Mouse (Mus musculus) megakaryocyte, adult 5-6 weeks (primary cell): ENCODE measurements around the gene Chd2. TPM values are rescaled to one million over a fixed set of nuclear protein-coding genes. Genes with fewer than 3 reads are reported as not detected.

Experiments
- ATAC-seq: 2 replicates; pipeline ENCODE4 v1.8.0; 2016; ENCODE audit warnings: mild to moderate bottlenecking, inconsistent platforms; ENCODE audit not compliant: poor library complexity, severe bottlenecking
- total RNA-seq, 2 experiments: library from RNA; stranded (forward) in 1 of 2; stranded (reverse) in 1 of 2; fragments of 153-499, 151-499 nt in 1 of 2; fragments of 221-1000, 200-1000 nt in 1 of 2; gene quantifications; 2 replicates each; pipeline versions ENCODE4 v1.2.3 to v1.2.4; 2015 to 2017

The Chd2 gene
- total RNA-seq, 2 experiments from 2014 or later: 54.4 to 88.6 TPM

DNA sequence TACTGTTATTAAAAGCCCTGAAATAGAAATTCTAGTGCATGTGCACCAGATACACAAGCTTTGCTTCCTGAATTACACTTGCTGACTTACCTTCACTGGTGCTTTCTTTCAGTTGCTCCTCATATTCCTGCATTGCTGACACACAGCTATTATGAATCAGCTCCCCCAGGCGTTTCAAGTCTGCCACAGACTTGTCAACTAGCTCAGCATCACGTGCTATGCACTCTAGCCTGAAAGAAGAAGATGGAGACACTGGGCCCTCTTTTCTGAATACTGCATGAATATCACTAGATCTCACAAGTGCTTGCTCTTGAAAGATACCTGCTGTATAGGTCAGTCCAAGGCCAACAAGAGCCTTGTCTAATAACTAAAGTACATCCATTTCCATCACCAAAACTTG is 78.1 kb downstream of the Chd2 start:
- ATAC-seq: no peak

- ATAC-seq: no peak
Observed at GRCm38 (mm10) chr7:73454113-73454512, 87.5 kb downstream of the Chd2 start.

- ATAC-seq: peak; percentile 67
Observed at GRCm38 (mm10) chr7:73452187-73452808, 89.3 kb downstream of the Chd2 start.

GRCm38 (mm10) chr7:73451594-73451993 is 90.0 kb downstream of the Chd2 start:
- ATAC-seq: peak; percentile 73

- ATAC-seq: no peak
Observed at GRCm38 (mm10) chr7:73442246-73442645, 99.4 kb downstream of the Chd2 start.

- ATAC-seq: no peak
Observed at GRCm38 (mm10) chr7:73441802-73442201, 99.8 kb downstream of the Chd2 start.

DNA sequence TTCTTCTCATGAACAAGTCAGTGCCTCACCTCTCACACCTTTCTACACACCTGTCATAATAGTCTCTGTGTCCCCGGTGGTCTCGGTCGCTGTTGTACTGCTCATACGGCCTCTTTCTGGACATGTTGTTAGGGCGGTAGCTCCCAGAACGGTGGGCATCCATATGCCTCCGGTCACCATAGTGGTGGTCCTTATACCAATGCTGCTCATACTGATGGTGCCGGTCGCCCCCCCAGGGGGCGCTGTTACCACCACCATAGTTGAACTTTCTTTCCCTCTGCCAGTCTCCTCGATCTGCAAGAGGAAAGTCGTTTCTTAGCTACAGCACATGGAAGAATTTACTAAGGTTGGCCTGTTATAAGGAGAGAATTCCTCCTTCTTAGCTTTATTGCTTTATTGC is 105.9 kb downstream of the Chd2 start:
- no peak for ATAC-seq

- no peak for ATAC-seq
Observed at GRCm38 (mm10) chr7:73434336-73434677, 107.3 kb downstream of the Chd2 start.

- no peak for ATAC-seq
Observed at GRCm38 (mm10) chr7:73433637-73434335, 107.8 kb downstream of the Chd2 start.

DNA sequence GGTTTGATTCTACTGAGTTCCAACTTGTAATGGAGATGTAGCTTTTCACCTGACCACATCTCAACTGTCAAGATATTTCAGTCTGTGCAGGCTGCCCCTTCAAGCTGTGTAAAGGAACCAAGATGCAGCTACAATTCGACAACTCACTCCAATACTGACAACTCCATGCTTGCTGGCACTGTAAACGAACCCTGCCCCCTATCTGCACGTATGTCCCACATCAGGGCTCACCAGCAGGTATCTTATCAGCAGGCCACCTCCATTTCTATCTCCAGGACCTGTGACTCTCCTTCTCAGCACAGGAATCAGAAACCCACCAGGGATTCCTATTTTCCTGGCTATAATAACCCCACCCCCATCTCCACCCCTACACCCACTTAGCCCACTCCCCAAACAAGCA is 113.1 kb downstream of the Chd2 start:
- ATAC-seq: no peak

GRCm38 (mm10) chr7:73427794-73428193 is 113.8 kb downstream of the Chd2 start:
- ATAC-seq: no peak

DNA sequence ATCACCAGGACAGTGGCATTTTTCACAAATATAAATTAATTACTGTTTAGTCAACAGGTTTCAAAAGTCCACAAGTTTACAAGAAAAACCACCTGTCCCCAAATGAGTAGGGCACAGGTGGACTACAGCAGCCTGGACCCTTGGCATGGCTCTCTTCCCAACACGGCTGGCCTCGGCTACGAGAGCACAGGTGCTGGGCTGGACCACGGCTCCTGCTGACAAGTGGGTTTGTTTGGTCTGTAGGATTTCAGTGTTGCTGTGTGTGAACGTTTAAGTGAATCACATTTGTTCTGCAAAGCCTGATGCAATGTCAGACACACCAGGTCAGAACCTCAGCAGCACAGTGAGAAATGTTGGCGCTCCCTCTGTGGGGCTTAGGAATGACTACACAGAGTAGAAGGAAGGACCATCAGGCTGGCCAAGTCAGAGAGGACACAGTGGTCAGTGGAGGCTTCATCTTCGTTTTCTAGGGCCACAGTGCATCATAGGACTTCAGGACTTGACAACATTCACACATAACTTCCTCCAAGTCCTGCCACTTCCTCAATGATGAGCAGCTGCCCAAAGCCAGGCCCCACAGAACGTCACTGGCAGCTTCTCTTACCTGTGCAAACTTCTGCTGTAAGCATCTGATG is 114.8 kb downstream of the Chd2 start:
- ATAC-seq: 0 out of 2 replicates have a peak, but pooled peaks have one; percentile 21

DNA sequence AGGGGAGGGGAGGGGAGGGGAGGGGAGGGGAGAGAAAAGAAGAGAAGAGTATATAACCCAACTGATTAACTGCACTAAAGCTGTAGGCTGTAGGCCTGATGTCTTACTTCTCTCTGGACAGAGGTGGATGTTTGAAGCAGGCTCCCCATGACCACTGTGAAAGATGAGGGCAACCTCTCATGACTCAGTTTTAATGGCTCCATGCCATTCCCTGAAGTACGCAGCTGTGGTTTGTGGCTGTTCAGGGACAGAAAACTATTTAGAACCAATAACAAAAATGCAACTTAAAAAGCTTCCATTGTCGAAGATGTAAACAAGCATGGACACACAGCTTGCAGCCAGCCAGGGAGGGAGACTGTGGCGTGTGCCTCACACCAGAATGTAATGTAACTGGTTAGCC is 115.4 kb downstream of the Chd2 start:
- no peak for ATAC-seq

DNA sequence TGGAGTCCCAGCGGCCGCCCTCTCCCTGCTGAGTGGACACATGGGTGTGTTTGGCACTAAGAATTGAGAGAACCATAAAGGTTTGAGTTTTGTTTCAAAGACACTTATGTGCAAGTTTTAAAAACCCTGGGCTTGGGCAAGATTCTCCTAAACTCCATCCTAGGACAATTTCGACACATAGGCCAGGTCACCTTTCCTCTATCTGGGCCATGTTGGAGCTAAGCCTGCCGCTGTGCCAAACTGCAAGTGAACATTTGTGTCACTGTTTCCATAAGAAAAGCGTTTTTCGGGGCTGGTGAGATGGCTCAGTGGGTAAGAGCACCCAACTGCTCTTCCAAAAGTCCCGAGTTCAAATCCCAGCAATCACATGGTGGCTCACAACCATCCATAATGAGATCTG is 116.2 kb downstream of the Chd2 start:
- ATAC-seq: no peak

DNA sequence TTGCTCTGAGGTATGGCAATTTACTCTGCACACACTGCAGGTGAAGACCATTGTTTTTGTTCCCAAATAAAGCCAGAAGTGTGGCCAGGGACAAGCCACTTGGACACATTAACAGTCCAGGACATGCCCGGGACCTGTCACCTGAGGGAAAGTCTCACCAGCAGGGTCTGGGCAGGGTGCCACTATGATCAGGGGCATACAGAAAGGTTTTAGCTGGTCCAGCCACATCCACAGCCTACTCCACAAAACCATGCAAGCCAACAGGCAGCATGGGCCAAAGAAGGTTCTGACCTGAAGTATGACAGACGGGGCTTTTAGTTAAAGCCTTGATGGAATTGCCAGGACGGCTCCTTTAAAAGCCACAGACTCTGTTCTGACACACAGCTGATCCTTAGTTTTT is 116.9 kb downstream of the Chd2 start:
- ATAC-seq: no peak

- ATAC-seq: no peak
Observed at GRCm38 (mm10) chr7:73424243-73424642, 117.4 kb downstream of the Chd2 start.

GRCm38 (mm10) chr7:73423236-73423635 is 118.4 kb downstream of the Chd2 start:
- ATAC-seq: no peak

- peak; percentile 90 for ATAC-seq
Observed at GRCm38 (mm10) chr7:73422223-73423113, 119.2 kb downstream of the Chd2 start.

DNA sequence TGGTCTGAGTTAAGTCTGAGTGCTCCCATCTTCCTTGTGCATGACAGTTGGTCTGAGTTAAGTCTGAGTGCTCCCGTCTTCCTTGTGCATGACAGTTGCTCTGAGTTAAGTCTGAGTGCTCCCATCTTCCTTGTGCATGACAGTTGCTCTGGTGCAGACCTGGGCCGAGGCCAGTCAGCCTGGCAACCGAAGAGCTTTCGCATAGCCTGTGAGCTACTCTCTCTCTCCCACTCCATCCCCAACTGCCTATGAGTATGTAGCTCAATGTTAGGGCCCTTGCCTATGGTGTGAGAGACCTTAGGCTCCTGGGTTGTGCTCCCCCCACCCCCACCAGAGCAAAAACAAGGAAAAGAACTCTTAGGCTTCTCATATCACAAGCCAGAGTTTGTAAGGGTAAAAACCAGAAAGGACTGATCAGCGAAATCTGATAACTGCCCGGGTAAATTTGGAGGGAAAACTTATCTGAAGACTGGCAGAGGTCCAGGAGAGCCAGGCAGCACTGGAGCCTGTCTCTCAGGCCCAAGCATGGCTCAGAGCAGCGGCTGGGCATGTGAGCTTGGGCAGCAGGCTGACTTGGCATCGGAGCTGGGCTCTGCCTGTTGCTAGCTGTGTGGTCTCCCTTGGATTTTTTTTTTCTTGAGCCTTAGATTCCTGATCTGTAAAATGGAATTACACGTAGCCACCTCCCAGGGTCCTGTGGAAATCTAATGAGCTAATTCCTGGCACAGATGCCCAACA is 120.2 kb downstream of the Chd2 start:
- ATAC-seq: no peak

GRCm38 (mm10) chr7:73420827-73421226 is 120.8 kb downstream of the Chd2 start:
- ATAC-seq: no peak

GRCm38 (mm10) chr7:73419375-73419774 is 122.3 kb downstream of the Chd2 start:
- no peak for ATAC-seq
